Comparison of ENCODE assay signal across 8 mouse cellular contexts in genomic region chr12:33176555-33176900, GRCm38 (mm10). TPM values are rescaled to one million over a fixed set of nuclear protein-coding genes. Genes with fewer than 3 reads are reported as not detected.
DNase-seq lines count a peak whose midpoint lies in the region; ATAC-seq and TF ChIP-seq lines count a peak whose summit lies in the region.

No protein-coding gene starts in this region.

- peaks cover 7% of the 10 kb centered on the region for H3K4me1 ChIP-seq in embryonic facial prominence, embryonic 11.5 days (ENCODE audit: control insufficient read depth, insufficient read depth, low read length)
- H3K4me1 ChIP-seq in hindbrain, postnatal 0 days (ENCODE audit: insufficient read depth, low read length) = peaks cover 13% of the 10 kb centered on the region
- peaks cover 10% of the 10 kb centered on the region for H3K4me1 ChIP-seq in midbrain, embryonic 11.5 days (ENCODE audit: control insufficient read depth, insufficient read depth, low read length)

- WGBS in embryonic facial prominence, embryonic 11.5 days = 27% methylated on average over 5 of the region's 5 CpGs
- 29% methylated on average over 5 of the region's 5 CpGs for WGBS in hindbrain, postnatal 0 days
- 22% methylated on average over 5 of the region's 5 CpGs for WGBS in midbrain, embryonic 11.5 days

- H3K4me2 ChIP-seq in embryonic facial prominence, embryonic 11.5 days (ENCODE audit: low read depth, low read length) = peak overlapping the region; percentile 34; the same call in 1 of the 2 replicates
- H3K4me2 ChIP-seq in hindbrain, postnatal 0 days (ENCODE audit: low read depth, low read length) = peak overlapping the region; percentile 56
- H3K4me2 ChIP-seq in midbrain, embryonic 11.5 days = peak overlapping the region; percentile 46

- no peaks in the 10 kb centered on the region for H3K9me3 ChIP-seq in embryonic facial prominence, embryonic 11.5 days (replicated peaks; ENCODE audit: control insufficient read depth, low read length)
- H3K9me3 ChIP-seq in hindbrain, postnatal 0 days (ENCODE audit: low read length) = no peaks in the 10 kb centered on the region
- H3K9me3 ChIP-seq in midbrain, embryonic 11.5 days (ENCODE audit: control insufficient read depth, low read length) = no peaks in the 10 kb centered on the region

- no peak for TF ChIP-seq CTCF in layer of hippocampus, adult 2 months (conservative IDR thresholded peaks at IDR 0.05)
- TF ChIP-seq CTCF in hindbrain, postnatal 0 days (IDR thresholded peaks at IDR 0.05; ENCODE audit: low read depth) = no peak

- H3K36me3 ChIP-seq in embryonic facial prominence, embryonic 11.5 days (replicated peaks; ENCODE audit: control insufficient read depth, insufficient read depth, low read depth, low read length) = no peaks in the 10 kb centered on the region
- no peaks in the 10 kb centered on the region for H3K36me3 ChIP-seq in hindbrain, postnatal 0 days (ENCODE audit: insufficient read depth, low read length)
- H3K36me3 ChIP-seq in midbrain, embryonic 11.5 days (ENCODE audit: control insufficient read depth, insufficient read depth, low read length) = no peaks in the 10 kb centered on the region

- H3K9ac ChIP-seq in embryonic facial prominence, embryonic 11.5 days (replicated peaks; ENCODE audit: low read length) = no peak overlapping the region
- H3K9ac ChIP-seq in hindbrain, postnatal 0 days (replicated peaks; ENCODE audit: low read length) = peak overlapping the region; percentile 10; the same call in 1 of the 2 replicates
- H3K9ac ChIP-seq in midbrain, embryonic 11.5 days (ENCODE audit: low read length) = no peak overlapping the region

- ATAC-seq in embryonic facial prominence, embryonic 11.5 days (replicated peaks; ENCODE audit: insufficient number of reproducible peaks, low FRiP score, low TSS enrichment, low read depth) = no peak
- no peak for ATAC-seq in hindbrain, postnatal 0 days
- ATAC-seq in midbrain, embryonic 11.5 days (ENCODE audit: low FRiP score) = peak; percentile 28; the same call in 1 of the 2 replicates
- ATAC-seq in granulocyte monocyte progenitor cell, adult 5-6 weeks (replicated peaks; ENCODE audit: poor library complexity, severe bottlenecking) = no peak

- H3K27me3 ChIP-seq in embryonic facial prominence, embryonic 11.5 days (ENCODE audit: control insufficient read depth, insufficient read depth, low read length) = no peaks in the 10 kb centered on the region
- no peaks in the 10 kb centered on the region for H3K27me3 ChIP-seq in hindbrain, postnatal 0 days (ENCODE audit: insufficient read depth, low read length)
- no peaks in the 10 kb centered on the region for H3K27me3 ChIP-seq in midbrain, embryonic 11.5 days (ENCODE audit: control insufficient read depth, insufficient read depth, low read length)

- no peak for DNase-seq in layer of hippocampus, adult 2 months (ENCODE audit: low spot score in 2 of 2)
- no peak for DNase-seq in layer of hippocampus, adult 9-10 months (ENCODE audit: low spot score)
- DNase-seq in embryonic facial prominence, embryonic 11.5 days (ENCODE audit: low spot score) = no peak
- peak; percentile 34 for DNase-seq in hindbrain, postnatal 0 days (ENCODE audit: low spot score)
- DNase-seq in midbrain, embryonic 11.5 days (ENCODE audit: low spot score, missing footprints) = no peak
- no peak for DNase-seq in urinary bladder, postnatal 10 days (ENCODE audit: low spot score)
- no peak for DNase-seq in cerebellum, adult 18-20 months

- H3K27ac ChIP-seq in layer of hippocampus, adult 2 months = peak overlapping the region; percentile 33; the same call in 1 of the 2 replicates
- H3K27ac ChIP-seq in embryonic facial prominence, embryonic 11.5 days (replicated peaks; ENCODE audit: low read depth, low read length) = no peak overlapping the region
- H3K27ac ChIP-seq in hindbrain, postnatal 0 days = no peak overlapping the region
- H3K27ac ChIP-seq in midbrain, embryonic 11.5 days (ENCODE audit: low read depth, low read length) = no peak overlapping the region

- H3K4me3 ChIP-seq in layer of hippocampus, adult 2 months = no peak overlapping the region
- H3K4me3 ChIP-seq in embryonic facial prominence, embryonic 11.5 days (ENCODE audit: low read depth, low read length) = no peak overlapping the region
- no peak overlapping the region for H3K4me3 ChIP-seq in hindbrain, postnatal 0 days (ENCODE audit: low read length)
- no peak overlapping the region for H3K4me3 ChIP-seq in midbrain, embryonic 11.5 days (ENCODE audit: low read depth, low read length)

RNA-seq across cellular contexts. Expression of gene Atxn7l1, which starts 29.0 kb away (rescaled TPM):
- 10 to 100 TPM; 62.0 to 62.9 TPM for total RNA-seq in layer of hippocampus, adult 2 months (2021)
- polyA plus RNA-seq in embryonic facial prominence, embryonic 11.5 days (2014; fragmentation: Nextera tagmentation; extraction: Ambion mirVana) = 17.7 and 18.9 TPM in 2 replicates
- total RNA-seq in hindbrain, postnatal 0 days (2014; rRNA removed) = 19.2 and 24.9 TPM in 2 replicates
- 15.8 TPM in 2 replicates for polyA plus RNA-seq in hindbrain, postnatal 0 days (2015; fragmentation: Nextera tagmentation; extraction: Ambion mirVana)
- 16.9 and 17.0 TPM in 2 replicates for polyA plus RNA-seq in midbrain, embryonic 11.5 days (2014; fragmentation: Nextera tagmentation; extraction: Ambion mirVana)
- total RNA-seq in granulocyte monocyte progenitor cell, adult 5-6 weeks (2014; fragmentation: Nextera tagmentation) = 85.5 and 121 TPM in 2 replicates
- total RNA-seq in granulocyte monocyte progenitor cell, adult 5-6 weeks (2017) = 44.6 and 58.1 TPM in 2 replicates
